Mouse (Mus musculus): Measurements from ENCODE around the gene Pvalb.

- TF ChIP-seq POLR2A (IDR thresholded peaks at IDR 0.05; ENCODE audit: low read depth, low read length) (no peak), CTCF (IDR thresholded peaks at IDR 0.05; ENCODE audit: borderline replicate concordance, insufficient read depth, low read length) (no peak)
Measured at GRCm38 (mm10) chr15:78165292-78165691, 40.9 kb downstream of the Pvalb start.

Measured in embryonic fibroblast, embryonic 13.5 days (primary cell).